Comparison of ENCODE assay signal across 7 mouse cellular contexts in genomic region chr9:20643781-20644180, GRCm38 (mm10). TPM values are rescaled to one million over a fixed set of nuclear protein-coding genes. Genes with fewer than 3 reads are reported as not detected.
DNase-seq lines count a peak whose midpoint lies in the region; ATAC-seq and TF ChIP-seq lines count a peak whose summit lies in the region.

No protein-coding gene starts in this region.

- no peaks in the 10 kb centered on the region for H3K9me3 ChIP-seq in embryonic facial prominence, embryonic 15.5 days (replicated peaks)
- no peaks in the 10 kb centered on the region for H3K9me3 ChIP-seq in limb, embryonic 10.5 days (replicated peaks)

- 7% methylated on average over 13 of the region's 13 CpGs for WGBS in embryonic facial prominence, embryonic 15.5 days
- 14% methylated on average over 13 of the region's 13 CpGs for WGBS in limb, embryonic 10.5 days
- under 1% methylated on average over 13 of the region's 13 CpGs for WGBS in small intestine, adult 2 months

- ATAC-seq in embryonic facial prominence, embryonic 15.5 days (ENCODE audit: insufficient number of reproducible peaks, low FRiP score, low TSS enrichment, low read depth): no peak

- TF ChIP-seq POLR2A in testis, adult 2 months (IDR thresholded peaks at IDR 0.05; ENCODE audit: control insufficient read depth, low read depth, low read length): no peak
- TF ChIP-seq POLR2A in small intestine, adult 2 months (IDR thresholded peaks at IDR 0.05; ENCODE audit: low read depth, low read length): no peak

- DNase-seq in testis, postnatal 10 days (ENCODE audit: low spot score): no peak
- DNase-seq in limb, embryonic 10.5 days (ENCODE audit: low spot score): no peak
- DNase-seq in adrenal gland, adult 2 months: no peak
- no peak for DNase-seq in ovary, postnatal 14 days (ENCODE audit: low spot score)

- peaks cover 5% of the 10 kb centered on the region for H3K4me1 ChIP-seq in testis, adult 2 months (ENCODE audit: control insufficient read depth, insufficient read depth, low read length)
- peaks cover 28% of the 10 kb centered on the region for H3K4me1 ChIP-seq in embryonic facial prominence, embryonic 15.5 days
- peaks cover 21% of the 10 kb centered on the region for H3K4me1 ChIP-seq in limb, embryonic 10.5 days
- peaks cover 2% of the 10 kb centered on the region; the same call in 1 of the 2 replicates for H3K4me1 ChIP-seq in small intestine, adult 2 months (ENCODE audit: control insufficient read depth, insufficient read depth, insufficient read length, low read length)

- H3K27ac ChIP-seq in testis, adult 2 months (ENCODE audit: control insufficient read depth, insufficient read depth, low read depth, low read length): peak overlapping the region; percentile 92
- H3K27ac ChIP-seq in embryonic facial prominence, embryonic 15.5 days (replicated peaks): peak overlapping the region; percentile 96
- H3K27ac ChIP-seq in limb, embryonic 10.5 days: peak overlapping the region; percentile 33; the same call in 1 of the 2 replicates
- H3K27ac ChIP-seq in small intestine, adult 2 months (ENCODE audit: insufficient read depth, low read depth, low read length): peak overlapping the region; percentile 73

- H3K27me3 ChIP-seq in testis, adult 2 months (ENCODE audit: control insufficient read depth, insufficient read depth, low read length): no peaks in the 10 kb centered on the region
- no peaks in the 10 kb centered on the region for H3K27me3 ChIP-seq in embryonic facial prominence, embryonic 15.5 days
- H3K27me3 ChIP-seq in limb, embryonic 10.5 days (ENCODE audit: low read depth, poor library complexity, severe bottlenecking): no peaks in the 10 kb centered on the region
- no peaks in the 10 kb centered on the region for H3K27me3 ChIP-seq in small intestine, adult 2 months (ENCODE audit: control insufficient read depth, insufficient read depth, low read length)

- H3K4me3 ChIP-seq in testis, adult 2 months (ENCODE audit: control insufficient read depth, low read depth, low read length): peak overlapping the region; percentile 96
- peak overlapping the region; percentile 66 for H3K4me3 ChIP-seq in embryonic facial prominence, embryonic 15.5 days (replicated peaks)
- H3K4me3 ChIP-seq in limb, embryonic 10.5 days: peak overlapping the region; percentile 84
- peak overlapping the region; percentile 88 for H3K4me3 ChIP-seq in small intestine, adult 2 months (ENCODE audit: low read depth, low read length)

- peak overlapping the region; percentile 75 for H3K9ac ChIP-seq in embryonic facial prominence, embryonic 15.5 days

- no peak for TF ChIP-seq CTCF in testis, adult 2 months (IDR thresholded peaks at IDR 0.05; ENCODE audit: control insufficient read depth, insufficient read depth, insufficient replicate concordance, low read depth, low read length)
- TF ChIP-seq CTCF in small intestine, adult 2 months (IDR thresholded peaks at IDR 0.05; ENCODE audit: extremely low read depth, insufficient read length, insufficient replicate concordance, low read depth, low read length): no peak

- peak overlapping the region; percentile 82 for H3K4me2 ChIP-seq in embryonic facial prominence, embryonic 15.5 days (replicated peaks)

- peaks cover 3% of the 10 kb centered on the region for H3K36me3 ChIP-seq in testis, adult 2 months (ENCODE audit: control insufficient read depth, insufficient read depth, low read length)
- peaks cover 30% of the 10 kb centered on the region for H3K36me3 ChIP-seq in embryonic facial prominence, embryonic 15.5 days
- peaks cover 38% of the 10 kb centered on the region for H3K36me3 ChIP-seq in limb, embryonic 10.5 days
- H3K36me3 ChIP-seq in small intestine, adult 2 months (ENCODE audit: control insufficient read depth, insufficient read depth, low read length): peaks cover 8% of the 10 kb centered on the region

RNA-seq across cellular contexts. Expression of gene Fbxl12, which starts 0.8 kb away (rescaled TPM):
- 35.7 and 40.5 TPM in 2 replicates for polyA plus RNA-seq in testis, adult 2 months (2012; rRNA removed)
- 18.7 and 19.8 TPM in 2 replicates for polyA plus RNA-seq in embryonic facial prominence, embryonic 15.5 days (2015; fragmentation: Nextera tagmentation; extraction: Ambion mirVana)
- 21.5 and 21.6 TPM in 2 replicates for polyA plus RNA-seq in limb, embryonic 10.5 days (2016; fragmentation: Nextera tagmentation; extraction: Ambion mirVana)
- polyA plus RNA-seq in small intestine, adult 2 months (2012; rRNA removed): 21.0 and 42.5 TPM in 2 replicates
- total RNA-seq in adrenal gland, adult 2 months (2021): 10 to 100 TPM; 13.0 to 16.7 TPM
- polyA plus RNA-seq in adrenal gland, adult 2 months (2012; rRNA removed): 47.1 and 59.1 TPM in 2 replicates

RNA-seq across cellular contexts. Expression of gene Ubl5, which starts 1.1 kb away (rescaled TPM):
- 175 and 241 TPM in 2 replicates for polyA plus RNA-seq in testis, adult 2 months (2012; rRNA removed)
- 396 and 416 TPM in 2 replicates for polyA plus RNA-seq in embryonic facial prominence, embryonic 15.5 days (2015; fragmentation: Nextera tagmentation; extraction: Ambion mirVana)
- 330 TPM in 2 replicates for polyA plus RNA-seq in limb, embryonic 10.5 days (2016; fragmentation: Nextera tagmentation; extraction: Ambion mirVana)
- polyA plus RNA-seq in small intestine, adult 2 months (2012; rRNA removed): 36.8 and 77.8 TPM in 2 replicates
- 100 to 1,000 TPM; 384 to 522 TPM for total RNA-seq in adrenal gland, adult 2 months (2021)
- 133 and 135 TPM in 2 replicates for polyA plus RNA-seq in adrenal gland, adult 2 months (2012; rRNA removed)

RNA-seq across cellular contexts. Expression of gene Pin1, which starts 8.1 kb away (rescaled TPM):
- 17.7 and 17.8 TPM in 2 replicates for polyA plus RNA-seq in testis, adult 2 months (2012; rRNA removed)
- 47.7 and 49.5 TPM in 2 replicates for polyA plus RNA-seq in embryonic facial prominence, embryonic 15.5 days (2015; fragmentation: Nextera tagmentation; extraction: Ambion mirVana)
- polyA plus RNA-seq in limb, embryonic 10.5 days (2016; fragmentation: Nextera tagmentation; extraction: Ambion mirVana): 82.8 and 93.0 TPM in 2 replicates
- 8.6 and 13.0 TPM in 2 replicates for polyA plus RNA-seq in small intestine, adult 2 months (2012; rRNA removed)
- 10 to 100 TPM; 20.8 to 26.9 TPM for total RNA-seq in adrenal gland, adult 2 months (2021)
- polyA plus RNA-seq in adrenal gland, adult 2 months (2012; rRNA removed): 20.4 and 24.2 TPM in 2 replicates

Comparison
In these comparisons a context has a peak if more than half of its experiments do, and no peak if none do; other contexts are left out.
1. H3K27ac ChIP-seq: peak in every context shown above with its lines; median percentile 96 in embryonic facial prominence, embryonic 15.5 days; 92 in testis, adult 2 months; 73 in small intestine, adult 2 months; 33 in limb, embryonic 10.5 days.